Mouse (Mus musculus) heart, postnatal 25 days (tissue): ENCODE measurements around the gene Cd47. TPM values are rescaled to one million over a fixed set of nuclear protein-coding genes. Genes with fewer than 3 reads are reported as not detected.

ENCODE experiments used
- DNase-seq: peaks from one replicate; pipeline ENCODE4 v3.0.0; 2022; ENCODE audit warnings: low spot score
- intact Hi-C: fragments of 180-260 bp; cut with DNase I; formaldehyde crosslinking; loops from one replicate; pipeline ENCODE4 v1.15.1; 2025
- total RNA-seq, 2 experiments: library from RNA; stranded (reverse); gene quantifications; 2 replicates each; pipeline ENCODE4 v1.2.3; 2021

Gene Cd47
- total RNA-seq: 10 to 100 TPM; 73.5 to 76.4 TPM

- intact Hi-C loops: no loop called here
Measured at GRCm38 (mm10) chr16:49799597-49800561, at the start of gene Cd47. Gene Cd47, plus strand, starts transcription at chr16:49800533.

DNA sequence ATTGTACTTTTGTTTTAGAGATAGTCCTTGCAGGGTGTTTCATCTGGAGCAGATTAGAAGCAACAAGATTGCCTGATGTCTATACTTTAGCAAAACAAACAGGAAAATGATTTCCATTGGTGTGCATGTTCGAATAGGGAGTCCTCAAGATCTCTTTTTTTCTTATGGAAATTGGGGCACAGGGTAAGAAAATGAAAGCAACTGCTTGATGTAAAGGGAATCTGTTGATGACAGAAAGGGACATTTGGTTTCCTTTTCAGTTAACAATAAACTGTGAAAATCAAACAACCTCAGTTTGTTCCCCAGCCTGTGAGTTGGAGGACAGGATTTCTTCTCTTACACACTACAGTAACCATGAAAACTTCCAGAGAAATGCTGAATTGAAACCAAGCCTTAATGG is 47.4 kb upstream of the Cd47 start:
- intact Hi-C loops: loop anchor here (10.0 kb wide), 1 partner anchor 248 kb away; no protein-coding TSS in a partner anchor
- DNase-seq: no peak

More at GRCm38 (mm10) chr16:49799597-49800561, at the start of gene Cd47:
- no peak for DNase-seq

DNA sequence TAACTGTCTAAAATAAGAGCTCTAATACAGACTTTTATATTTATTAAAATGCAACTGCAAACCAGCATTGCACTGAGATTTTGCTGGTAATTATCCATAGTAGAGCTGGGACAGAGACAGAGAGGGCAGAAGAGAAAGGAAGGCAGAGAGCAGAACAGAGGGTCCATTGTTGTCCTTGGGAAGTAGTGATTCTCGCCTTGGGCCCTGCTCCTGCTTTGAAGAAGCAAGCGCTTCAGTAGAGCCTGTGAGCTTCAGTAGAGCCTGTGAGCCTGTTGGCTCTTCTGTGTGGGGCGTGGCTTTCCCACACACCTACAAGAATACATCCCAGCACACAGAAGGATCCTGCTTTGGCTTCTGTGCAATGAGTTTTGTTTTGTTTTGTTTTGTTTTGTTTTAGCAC is 47.0 kb upstream of the Cd47 start:
- DNase-seq: no peak
- intact Hi-C loops: loop anchor here (10.0 kb wide), 1 partner anchor 249 kb away; no protein-coding TSS in a partner anchor

GRCm38 (mm10) chr16:49760517-49761203 is 39.7 kb upstream of the Cd47 start:
- intact Hi-C loops: no loop called here
- no peak for DNase-seq

DNA sequence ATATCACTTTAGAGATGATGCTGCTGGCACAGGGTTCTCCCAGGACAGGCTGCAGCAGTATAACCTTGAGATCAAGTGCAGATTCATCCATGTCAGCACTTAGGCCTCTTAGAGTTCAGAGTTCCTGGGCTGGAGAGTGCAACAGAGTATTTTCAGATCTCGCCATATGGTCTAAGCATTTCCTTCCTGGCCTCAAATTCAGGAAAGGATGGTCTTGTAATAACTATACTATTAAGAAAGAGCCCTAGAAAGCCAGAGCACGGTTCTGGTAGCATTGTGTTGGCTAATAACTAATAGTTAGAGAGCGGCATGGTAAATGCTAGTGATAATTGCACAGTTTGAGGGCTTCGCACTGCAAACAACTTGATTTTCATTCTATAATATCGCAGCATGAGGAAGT is 38.4 kb upstream of the Cd47 start:
- no peak for DNase-seq
- intact Hi-C loops: no loop called here

GRCm38 (mm10) chr16:49766326-49766725 is 34.0 kb upstream of the Cd47 start:
- intact Hi-C loops: loop anchor here (2.0 to 5.0 kb wide), 3 partner anchors 88 to 281 kb away; no protein-coding TSS in a partner anchor
- DNase-seq: no peak

GRCm38 (mm10) chr16:49768491-49769031 is 31.8 kb upstream of the Cd47 start:
- intact Hi-C loops: loop anchor here (5.0 kb wide), 2 partner anchors 264 to 279 kb away; no protein-coding TSS in a partner anchor
- no peak for DNase-seq

- intact Hi-C loops: loop anchor here (5.0 kb wide), 2 partner anchors 262 to 277 kb away; no protein-coding TSS in a partner anchor
- DNase-seq: no peak
Measured at GRCm38 (mm10) chr16:49769831-49770261, 30.5 kb upstream of the Cd47 start.

DNA sequence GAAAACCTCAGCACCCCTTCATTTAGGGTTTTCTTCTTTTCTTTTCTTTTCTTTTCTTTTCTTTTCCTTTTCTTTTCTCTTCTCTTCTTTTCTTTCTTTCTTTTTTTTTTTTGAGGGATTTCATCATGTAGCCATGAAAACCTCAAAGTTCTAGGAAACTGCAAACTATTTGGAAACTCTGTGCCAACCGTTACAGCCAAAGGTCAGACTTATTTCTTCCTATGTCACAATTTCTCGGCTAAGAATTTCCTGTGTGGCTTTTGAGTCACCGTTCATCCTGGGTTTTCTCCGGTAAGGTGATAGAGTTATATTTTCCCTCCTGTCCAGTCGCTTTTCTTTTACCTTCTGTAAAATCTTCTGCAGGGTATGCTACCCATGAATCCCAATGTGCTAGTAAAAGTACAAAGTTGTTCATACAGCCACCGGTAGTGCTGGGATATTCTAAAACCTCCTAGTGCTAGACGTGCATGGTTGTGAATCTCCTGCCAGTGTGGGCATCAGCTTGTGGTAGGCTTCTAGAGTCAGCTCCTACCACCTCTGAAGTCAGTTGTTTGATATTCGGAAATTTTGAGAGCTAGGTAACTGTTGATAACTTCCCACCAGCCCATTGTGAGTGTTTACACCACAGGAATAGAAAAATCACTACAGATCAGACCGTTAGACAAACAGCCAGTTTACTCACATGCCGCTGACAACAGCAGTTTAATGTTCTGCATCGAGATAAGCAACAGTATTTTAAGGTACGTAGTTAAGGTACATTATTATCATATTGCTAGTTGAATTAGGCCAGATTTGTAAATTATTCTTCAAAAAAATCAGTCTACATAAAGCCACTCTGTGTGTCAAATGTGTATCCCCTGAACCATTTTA is 29.8 kb upstream of the Cd47 start:
- intact Hi-C loops: no loop called here
- DNase-seq: no peak

DNA sequence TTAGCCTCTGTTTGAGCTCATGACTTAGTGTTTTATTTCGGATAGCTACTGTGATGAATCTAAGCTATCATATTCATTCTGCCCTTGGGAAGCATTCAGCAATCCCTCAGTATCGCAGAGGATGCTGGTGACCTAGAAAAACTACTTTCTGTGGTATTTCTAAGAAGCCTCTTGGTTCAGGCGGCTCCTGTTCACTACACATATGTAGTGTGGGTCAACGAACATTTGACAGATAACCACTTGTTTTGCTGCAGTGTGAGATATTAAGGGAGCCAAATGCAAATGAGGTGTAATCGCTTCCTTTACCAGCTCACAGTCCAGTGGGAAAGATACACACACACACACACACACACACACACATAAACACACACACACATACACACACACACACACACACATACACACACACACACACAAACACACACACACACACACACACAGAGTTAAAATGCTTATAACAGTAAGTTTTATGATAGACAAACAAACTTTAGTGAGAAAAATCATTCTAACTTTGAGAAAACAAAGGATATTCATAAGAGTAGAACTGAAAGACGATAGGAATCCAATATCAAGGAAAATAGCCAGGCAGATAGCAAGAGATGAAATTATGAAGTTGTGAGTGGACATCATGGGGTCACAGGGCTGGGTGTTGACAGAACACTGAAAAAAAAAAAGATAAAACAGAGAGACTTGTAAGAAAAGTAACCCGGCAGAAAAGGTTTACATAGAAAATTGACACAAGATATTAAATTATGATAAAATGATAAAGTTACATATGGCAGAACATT is 28.5 kb upstream of the Cd47 start:
- no peak for DNase-seq
- intact Hi-C loops: no loop called here

DNA sequence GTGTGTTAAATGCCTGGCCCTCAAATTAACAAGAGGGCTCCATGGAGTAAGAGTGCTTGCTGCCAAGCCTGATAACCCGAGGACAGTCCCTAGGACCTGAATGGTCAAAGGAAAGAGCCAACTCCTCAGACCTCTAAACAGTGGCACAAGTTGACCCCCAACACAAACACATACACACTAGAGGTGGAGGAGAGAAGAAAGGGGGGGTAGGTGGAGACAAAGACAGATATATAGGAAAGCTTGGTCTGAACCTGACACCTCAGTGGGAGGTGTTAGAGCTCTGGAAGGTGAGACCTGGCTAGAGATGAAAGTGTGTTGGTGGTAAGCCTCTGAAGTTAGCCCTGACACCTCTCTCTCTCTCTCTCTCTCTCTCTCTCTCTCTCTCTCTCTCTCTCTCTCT is 27.8 kb upstream of the Cd47 start:
- intact Hi-C loops: no loop called here
- DNase-seq: no peak

DNA sequence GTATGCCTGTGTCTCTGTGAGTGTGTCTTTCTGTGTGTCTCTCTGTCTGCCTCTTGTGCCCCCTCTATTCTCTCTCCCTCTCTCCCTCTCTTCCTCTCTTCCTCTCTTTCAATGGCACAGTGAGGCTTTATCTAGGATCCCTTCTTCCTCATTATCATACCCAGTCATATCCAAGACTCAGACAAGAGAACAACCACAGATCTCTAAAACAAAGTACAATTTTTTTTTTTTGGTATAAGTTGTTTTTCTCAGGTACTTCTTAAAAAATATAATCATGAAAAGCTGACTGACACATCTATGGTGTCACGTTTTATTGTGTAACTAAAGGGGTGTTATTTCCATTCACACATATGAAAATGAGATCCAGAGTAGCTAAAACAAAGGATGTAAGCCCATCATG is 27.3 kb upstream of the Cd47 start:
- intact Hi-C loops: no loop called here
- no peak for DNase-seq

GRCm38 (mm10) chr16:49774059-49775001 is 26.0 kb upstream of the Cd47 start:
- DNase-seq: no peak

GRCm38 (mm10) chr16:49775002-49775966 is 25.0 kb upstream of the Cd47 start:
- DNase-seq: no peak
- intact Hi-C loops: no loop called here

More at GRCm38 (mm10) chr16:49774059-49775001, 26.0 kb upstream of the Cd47 start:
- intact Hi-C loops: no loop called here

DNA sequence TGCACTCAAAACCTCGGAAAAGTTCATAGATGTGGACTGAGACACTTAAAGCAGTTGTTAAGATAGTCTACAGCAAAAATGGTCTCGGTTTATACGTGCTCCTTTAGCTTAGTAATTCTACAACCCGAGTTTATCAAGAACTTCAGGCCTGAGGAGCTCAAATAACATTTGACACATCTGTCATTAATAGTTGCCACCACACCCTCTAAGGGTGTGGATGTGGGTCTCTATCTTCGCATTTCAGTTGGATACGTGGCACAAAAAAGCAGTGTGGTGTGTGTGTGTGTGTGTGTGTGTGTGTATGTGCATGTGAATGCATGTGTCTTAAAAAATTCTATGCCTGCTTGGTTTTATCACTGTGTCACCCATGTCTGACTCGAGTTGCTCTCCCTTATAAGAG is 23.4 kb upstream of the Cd47 start:
- intact Hi-C loops: no loop called here
- no peak for DNase-seq

DNA sequence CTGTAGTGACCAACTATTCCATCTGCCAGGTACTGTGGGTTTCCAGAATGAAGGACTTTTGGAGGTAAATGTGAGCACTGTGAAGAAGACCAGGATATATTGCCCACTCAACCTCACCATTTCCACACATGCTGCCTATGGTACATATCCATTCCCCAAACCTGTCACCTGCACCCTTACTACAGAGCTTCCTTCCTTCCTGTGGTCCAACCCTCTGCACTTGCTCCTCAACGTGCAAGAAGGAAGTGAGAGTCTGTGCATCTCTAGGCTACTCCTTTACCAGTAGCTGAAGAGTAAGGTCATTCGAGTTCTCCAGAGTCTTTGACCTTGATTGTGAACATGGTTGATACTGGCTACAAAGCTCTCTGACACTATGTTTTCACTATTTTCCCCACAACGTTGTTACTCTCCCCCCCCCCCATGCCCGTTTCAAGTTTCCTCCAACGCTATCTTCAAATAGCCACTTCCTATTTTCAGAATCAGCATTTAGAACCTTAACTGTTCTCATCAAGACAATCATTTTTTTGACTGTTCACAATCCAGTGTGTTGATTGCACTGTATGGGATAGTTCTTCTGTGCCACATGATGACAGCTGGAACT is 18.7 kb upstream of the Cd47 start:
- no peak for DNase-seq
- intact Hi-C loops: no loop called here
